Mouse (Mus musculus): Measurements from ENCODE around the gene Cd151. TPM values are rescaled to one million over a fixed set of nuclear protein-coding genes. Genes with fewer than 3 reads are reported as not detected.
A peak's percentile ranks its signal among the peaks of the same experiment; 100 is the strongest.

Cd151 gene
- polyA plus RNA-seq, 1 experiment from 2014 or later, result 30.6 TPM

DNA sequence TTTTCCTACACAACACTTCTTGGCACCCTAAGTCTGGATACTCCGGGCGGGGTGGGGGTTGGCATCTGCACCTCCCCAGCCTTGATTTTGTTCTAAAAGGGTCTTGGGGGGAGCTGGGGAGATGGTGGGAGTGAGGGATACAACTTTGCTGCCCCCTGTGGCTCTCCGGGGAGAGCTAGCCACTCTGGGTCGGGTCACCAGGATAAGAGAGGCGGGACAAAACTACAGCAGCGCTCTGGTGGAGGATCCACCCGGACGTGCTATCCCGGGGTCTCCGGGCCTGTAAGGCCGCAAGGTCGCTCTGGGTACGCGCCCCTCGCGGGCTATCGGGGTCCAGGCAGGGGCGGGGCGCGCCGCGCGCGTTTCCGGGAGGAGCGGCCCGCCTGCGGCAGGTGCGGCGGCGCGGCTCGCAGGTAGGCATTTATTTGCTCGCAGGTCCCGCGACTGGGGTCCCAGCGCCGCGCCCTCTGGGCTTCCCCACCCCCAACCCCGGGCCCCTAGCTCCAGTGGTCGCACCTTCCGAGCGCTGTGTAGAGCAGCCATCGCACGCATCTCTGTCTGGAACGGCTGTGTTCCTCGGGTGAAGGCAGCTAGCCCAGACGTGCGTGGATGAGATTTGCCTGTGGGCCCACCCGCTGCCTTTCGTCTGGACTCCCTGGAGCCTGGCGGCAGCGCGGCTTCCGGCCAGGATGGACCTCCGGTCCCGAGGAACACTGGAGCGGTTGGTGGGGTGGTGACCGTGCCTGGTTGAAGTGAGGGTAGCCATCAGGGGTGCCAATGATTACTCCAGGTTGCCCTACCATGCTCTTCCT, 5.5 kb upstream of the Cd151 start:
- ATAC-seq, result 0 out of 2 replicates have a peak, but pooled peaks have one; percentile 9
- Histone ChIP-seq H3K4me3 (ENCODE audit: low read length) (peak overlapping the region; percentile 60), H3K4me1 (ENCODE audit: control insufficient read depth, insufficient read depth, low read length) (peaks cover 28% of the 10 kb centered on the region), H3K9me3 (ENCODE audit: control insufficient read depth, low read length) (no peaks in the 10 kb centered on the region), H3K36me3 (ENCODE audit: control insufficient read depth, insufficient read depth, low read length) (peaks cover 4% of the 10 kb centered on the region; the same call in 1 of the 2 replicates), H3K27ac (ENCODE audit: low read length) (peak overlapping the region; percentile 9), H3K4me2 (ENCODE audit: low read depth, low read length) (peak overlapping the region; percentile 94), H3K9ac (ENCODE audit: low read depth, low read length) (peak overlapping the region; percentile 77), H3K27me3 (replicated peaks; ENCODE audit: control insufficient read depth, insufficient read depth, low read length) (peaks cover 25% of the 10 kb centered on the region)
- 3% methylated on average over 59 of the region's 59 CpGs for WGBS

GRCm38 (mm10) chr7:141462333-141462821, 4.8 kb upstream of the Cd151 start:
- 19% methylated on average over 5 of the region's 5 CpGs for whole genome bisulfite sequencing
- peaks cover 25% of the 10 kb centered on the region for H3K27me3 ChIP-seq (replicated peaks; ENCODE audit: control insufficient read depth, insufficient read depth, low read length)
- ATAC-seq, result peak; percentile 2; the same call in 1 of the 2 replicates
- peaks cover 33% of the 10 kb centered on the region for H3K4me1 ChIP-seq (ENCODE audit: control insufficient read depth, insufficient read depth, low read length)
- H3K4me3 ChIP-seq (ENCODE audit: low read length), result peak overlapping the region; percentile 60
- no peaks in the 10 kb centered on the region for H3K9me3 ChIP-seq (ENCODE audit: control insufficient read depth, low read length)
- H3K9ac ChIP-seq (ENCODE audit: low read depth, low read length), result peak overlapping the region; percentile 77
- H3K27ac ChIP-seq (ENCODE audit: low read length), result peak overlapping the region; percentile 9; the same call in 1 of the 2 replicates
- peaks cover 4% of the 10 kb centered on the region; the same call in 1 of the 2 replicates for H3K36me3 ChIP-seq (ENCODE audit: control insufficient read depth, insufficient read depth, low read length)
- H3K4me2 ChIP-seq (ENCODE audit: low read depth, low read length), result peak overlapping the region; percentile 94

GRCm38 (mm10) chr7:141463824-141464602, 3.2 kb upstream of the Cd151 start:
- ATAC-seq, result no peak
- Histone ChIP-seq H3K9ac (ENCODE audit: low read depth, low read length) (0 out of 2 replicates have a peak overlapping the region, but pooled peaks have one; percentile 15), H3K4me3 (ENCODE audit: low read length) (peak overlapping the region; percentile 11), H3K27ac (ENCODE audit: low read length) (no peak overlapping the region), H3K27me3 (replicated peaks; ENCODE audit: control insufficient read depth, insufficient read depth, low read length) (peaks cover 25% of the 10 kb centered on the region), H3K36me3 (ENCODE audit: control insufficient read depth, insufficient read depth, low read length) (peaks cover 4% of the 10 kb centered on the region; the same call in 1 of the 2 replicates), H3K9me3 (ENCODE audit: control insufficient read depth, low read length) (no peaks in the 10 kb centered on the region), H3K4me2 (ENCODE audit: low read depth, low read length) (peak overlapping the region; percentile 26; the same call in 1 of the 2 replicates), H3K4me1 (ENCODE audit: control insufficient read depth, insufficient read depth, low read length) (peaks cover 36% of the 10 kb centered on the region)
- WGBS, result 42% methylated on average over 12 of the region's 12 CpGs

DNA sequence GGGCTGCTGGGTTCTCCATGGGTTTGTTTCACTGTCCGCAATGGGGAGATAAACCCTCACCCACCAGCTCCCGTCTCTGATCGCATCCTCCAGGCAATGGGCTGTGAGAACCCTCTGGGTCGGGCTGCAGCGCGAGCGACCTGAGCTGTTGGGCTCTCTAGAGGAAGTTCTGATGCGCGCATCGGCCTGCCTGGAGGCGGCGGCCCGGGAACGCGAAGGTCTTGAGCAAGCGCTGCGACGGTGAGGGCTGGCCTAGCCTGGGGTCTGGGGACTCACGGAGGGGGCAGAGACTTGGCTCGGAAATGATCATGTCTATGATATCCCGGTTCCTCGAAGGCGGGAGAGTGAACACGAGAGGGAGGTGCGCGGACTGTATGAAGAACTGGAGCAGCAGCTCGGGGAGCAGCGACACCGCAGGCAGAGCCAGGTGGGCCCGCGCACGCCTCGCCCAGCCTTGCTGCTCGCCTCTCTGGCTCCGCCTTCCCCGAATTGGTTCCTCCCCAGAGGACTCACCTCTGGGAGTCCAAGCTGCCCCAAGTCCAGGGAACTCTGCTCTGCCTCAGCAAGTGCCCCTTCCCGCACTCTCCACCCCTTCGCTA, 2.5 kb upstream of the Cd151 start:
- ATAC-seq, result no peak
- Histone ChIP-seq H3K9me3 (ENCODE audit: control insufficient read depth, low read length) (no peaks in the 10 kb centered on the region), H3K27me3 (replicated peaks; ENCODE audit: control insufficient read depth, insufficient read depth, low read length) (peaks cover 25% of the 10 kb centered on the region), H3K27ac (ENCODE audit: low read length) (no peak overlapping the region), H3K36me3 (ENCODE audit: control insufficient read depth, insufficient read depth, low read length) (peaks cover 1% of the 10 kb centered on the region; the same call in 1 of the 2 replicates), H3K4me1 (ENCODE audit: control insufficient read depth, insufficient read depth, low read length) (peaks cover 43% of the 10 kb centered on the region), H3K4me3 (ENCODE audit: low read length) (peak overlapping the region; percentile 11; the same call in 1 of the 2 replicates), H3K9ac (ENCODE audit: low read depth, low read length) (peak overlapping the region; percentile 15; the same call in 1 of the 2 replicates), H3K4me2 (ENCODE audit: low read depth, low read length) (peak overlapping the region; percentile 26)
- WGBS, result 13% methylated on average over 38 of the region's 38 CpGs

GRCm38 (mm10) chr7:141465388-141466044, 1.7 kb upstream of the Cd151 start:
- peaks cover 40% of the 10 kb centered on the region for H3K4me1 ChIP-seq (ENCODE audit: control insufficient read depth, insufficient read depth, low read length)
- no peak overlapping the region for H3K4me2 ChIP-seq (ENCODE audit: low read depth, low read length)
- H3K9ac ChIP-seq (ENCODE audit: low read depth, low read length), result peak overlapping the region; percentile 15; the same call in 1 of the 2 replicates
- H3K36me3 ChIP-seq (ENCODE audit: control insufficient read depth, insufficient read depth, low read length), result peaks cover 3% of the 10 kb centered on the region; the same call in 1 of the 2 replicates
- ATAC-seq, result no peak
- no peak overlapping the region for H3K4me3 ChIP-seq (ENCODE audit: low read length)
- no peak overlapping the region for H3K27ac ChIP-seq (ENCODE audit: low read length)
- H3K27me3 ChIP-seq (replicated peaks; ENCODE audit: control insufficient read depth, insufficient read depth, low read length), result peaks cover 25% of the 10 kb centered on the region
- WGBS, result 44% methylated on average over 10 of the region's 10 CpGs
- H3K9me3 ChIP-seq (ENCODE audit: control insufficient read depth, low read length), result no peaks in the 10 kb centered on the region

DNA sequence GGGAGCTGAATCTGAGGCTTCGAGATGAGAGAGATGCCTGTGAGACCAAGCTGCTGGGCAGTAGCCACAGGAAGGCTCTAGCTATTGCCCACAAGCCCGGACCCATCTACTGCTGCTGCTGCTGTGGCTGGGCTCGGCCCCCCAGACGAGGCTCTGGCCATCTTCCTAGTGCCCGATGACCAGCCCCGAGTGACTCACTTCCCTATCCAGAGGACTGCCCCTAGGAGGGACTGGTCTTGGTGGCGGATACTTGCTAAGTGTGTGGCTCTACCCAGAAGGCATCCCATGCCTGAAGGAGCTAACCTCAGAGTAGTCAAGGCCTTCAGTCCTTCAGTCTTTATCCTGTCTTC, 1.2 kb upstream of the Cd151 start:
- Histone ChIP-seq H3K36me3 (ENCODE audit: control insufficient read depth, insufficient read depth, low read length) (peaks cover 5% of the 10 kb centered on the region; the same call in 1 of the 2 replicates), H3K9ac (ENCODE audit: low read depth, low read length) (no peak overlapping the region), H3K4me3 (ENCODE audit: low read length) (no peak overlapping the region), H3K4me2 (ENCODE audit: low read depth, low read length) (no peak overlapping the region), H3K27me3 (replicated peaks; ENCODE audit: control insufficient read depth, insufficient read depth, low read length) (peaks cover 21% of the 10 kb centered on the region), H3K4me1 (ENCODE audit: control insufficient read depth, insufficient read depth, low read length) (peaks cover 35% of the 10 kb centered on the region), H3K27ac (ENCODE audit: low read length) (no peak overlapping the region), H3K9me3 (ENCODE audit: control insufficient read depth, low read length) (no peaks in the 10 kb centered on the region)
- WGBS, result 85% methylated on average over 7 of the region's 7 CpGs
- no peak for ATAC-seq

DNA sequence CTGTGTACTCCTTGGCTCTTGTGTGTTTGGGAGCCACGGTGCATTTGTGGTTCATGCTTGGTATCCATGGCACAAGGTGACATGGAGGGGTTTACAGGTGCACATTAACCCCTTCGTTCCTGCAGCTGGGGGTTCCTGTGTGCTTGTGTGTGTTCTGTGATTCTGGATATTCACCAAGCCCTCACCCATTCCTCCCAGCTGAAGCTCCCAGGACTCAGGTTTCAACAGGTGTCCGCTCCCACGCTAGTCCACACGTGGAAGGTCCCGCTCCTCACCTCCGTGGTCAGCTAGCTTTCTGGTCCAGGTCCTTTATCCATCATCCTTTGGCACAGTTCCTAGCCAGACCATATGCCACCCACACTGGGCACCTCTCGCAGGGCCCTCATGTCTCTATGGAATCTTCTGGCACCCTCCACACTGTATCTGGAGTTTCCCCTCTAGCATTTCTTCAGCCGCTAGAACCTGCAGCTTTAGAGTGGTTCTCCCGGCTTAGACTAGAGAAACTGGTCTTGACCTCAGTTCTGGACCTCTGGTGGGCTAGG, 514 bp upstream of the Cd151 start:
- peaks cover 7% of the 10 kb centered on the region; the same call in 1 of the 2 replicates for H3K36me3 ChIP-seq (ENCODE audit: control insufficient read depth, insufficient read depth, low read length)
- peaks cover 29% of the 10 kb centered on the region for H3K4me1 ChIP-seq (ENCODE audit: control insufficient read depth, insufficient read depth, low read length)
- no peaks in the 10 kb centered on the region for H3K9me3 ChIP-seq (ENCODE audit: control insufficient read depth, low read length)
- WGBS, result 59% methylated on average over 10 of the region's 10 CpGs
- peak overlapping the region; percentile 82 for H3K4me2 ChIP-seq (ENCODE audit: low read depth, low read length)
- peaks cover 20% of the 10 kb centered on the region for H3K27me3 ChIP-seq (replicated peaks; ENCODE audit: control insufficient read depth, insufficient read depth, low read length)
- peak overlapping the region; percentile 85 for H3K4me3 ChIP-seq (ENCODE audit: low read length)
- H3K27ac ChIP-seq (ENCODE audit: low read length), result peak overlapping the region; percentile 78; the same call in 1 of the 2 replicates
- ATAC-seq, result no peak
- H3K9ac ChIP-seq (ENCODE audit: low read depth, low read length), result peak overlapping the region; percentile 92

DNA sequence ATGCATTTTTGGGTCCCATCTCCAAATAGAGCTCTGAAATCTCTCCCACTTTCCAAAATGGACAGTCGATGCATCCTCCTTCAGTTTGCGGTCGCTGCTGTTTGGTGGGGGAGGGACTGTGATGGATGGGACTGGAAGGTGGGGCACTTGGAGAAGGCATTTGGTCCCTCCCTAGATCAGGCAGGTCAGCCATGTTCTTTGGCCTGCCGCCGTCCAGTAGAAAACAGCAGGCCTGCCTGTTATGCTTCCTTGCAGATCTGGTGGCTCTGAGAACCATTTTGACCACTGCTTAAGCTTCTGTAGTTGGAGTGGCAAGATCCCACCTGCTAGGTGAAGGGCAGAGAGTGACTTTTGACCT, 951 bp downstream of the Cd151 start:
- Histone ChIP-seq H3K9ac (ENCODE audit: low read depth, low read length) (peak overlapping the region; percentile 92), H3K9me3 (ENCODE audit: control insufficient read depth, low read length) (no peaks in the 10 kb centered on the region), H3K27ac (ENCODE audit: low read length) (peak overlapping the region; percentile 78), H3K4me2 (ENCODE audit: low read depth, low read length) (peak overlapping the region; percentile 82), H3K36me3 (ENCODE audit: control insufficient read depth, insufficient read depth, low read length) (peaks cover 7% of the 10 kb centered on the region; the same call in 1 of the 2 replicates), H3K27me3 (replicated peaks; ENCODE audit: control insufficient read depth, insufficient read depth, low read length) (peaks cover 17% of the 10 kb centered on the region), H3K4me1 (ENCODE audit: control insufficient read depth, insufficient read depth, low read length) (peaks cover 22% of the 10 kb centered on the region), H3K4me3 (ENCODE audit: low read length) (peak overlapping the region; percentile 85)
- peak; percentile 12; the same call in 1 of the 2 replicates for ATAC-seq
- 13% methylated on average over 5 of the region's 5 CpGs for WGBS
